Mouse (Mus musculus) thymus, adult 2 months (tissue): ENCODE data around the gene Pim1. TPM values are rescaled to one million over a fixed set of nuclear protein-coding genes. Genes with fewer than 3 reads are reported as not detected.
"Not testable (repeated sequence)": the region's sequence is repeated elsewhere in the genome, so short reads cannot be mapped to it uniquely, and the experiment has no call there.

Source experiments
- DNase-seq: peaks from one replicate; pipeline ENCODE4 v3.0.0; 2021
- H3K27ac ChIP-seq: fragments of 200-500 bp; 2 replicates; pipeline ENCODE4 v1.5.1; 2012; ENCODE audit warnings: low read length, control low read depth; ENCODE audit not compliant: control insufficient read depth, insufficient read depth
- H3K27me3 ChIP-seq: fragments of 200-500 bp; 2 replicates; pipeline ENCODE4 v1.6.1; 2012; ENCODE audit warnings: mild to moderate bottlenecking, low read length, moderate library complexity, mixed read lengths; ENCODE audit not compliant: control insufficient read depth, insufficient read depth
- H3K36me3 ChIP-seq: fragments of 200-500 bp; 2 replicates; pipeline ENCODE4 v1.6.1; 2012; ENCODE audit warnings: mild to moderate bottlenecking, low read length, moderate library complexity; ENCODE audit not compliant: control insufficient read depth, insufficient read depth
- H3K4me1 ChIP-seq: fragments of 200-500 bp; replicated peaks from 2 replicates; pipeline ENCODE4 v1.6.1; 2012; ENCODE audit warnings: low read length; ENCODE audit not compliant: control insufficient read depth, insufficient read depth
- H3K4me3 ChIP-seq: fragments of 200-500 bp; 2 replicates; pipeline ENCODE4 v1.5.1; 2012; ENCODE audit warnings: mild to moderate bottlenecking, low read length, control low read depth, moderate library complexity; ENCODE audit not compliant: control insufficient read depth, insufficient read depth
- CTCF ChIP-seq: fragments of 200-500 bp; IDR thresholded peaks from 2 replicates; pipeline ENCODE4 v1.5.1; 2012; ENCODE audit warnings: mild to moderate bottlenecking, control low read depth, low read length, moderate library complexity, borderline replicate concordance; ENCODE audit not compliant: control insufficient read depth, poor library complexity, insufficient read depth; ENCODE audit errors: extremely low read depth
- POLR2A ChIP-seq: fragments of 200-500 bp; IDR thresholded peaks from 2 replicates; pipeline ENCODE4 v1.6.1; 2012; ENCODE audit warnings: mild to moderate bottlenecking, low read length, control low read depth, moderate library complexity; ENCODE audit not compliant: control insufficient read depth, poor library complexity, insufficient read depth; ENCODE audit errors: extremely low read depth
- WGBS: fragments of 180-500 bp; shearing (Covaris S2); methylation state at CpG from one replicate; pipeline ENCODE4 v1.1.7; 2018; 5-methylcytosine and 5-hydroxymethylcytosine counted together
- polyA plus RNA-seq: library from polyadenylated mRNA; depleted of rRNA; stranded (reverse); fragments of >200 nt; gene quantifications from 2 replicates; pipeline ENCODE4 v1.2.3, GENCODE M21; 2012

Pim1 gene
- polyA plus RNA-seq, 1 experiment, result 92.7 TPM

- TF ChIP-seq CTCF (no peak), POLR2A (no peak)
- Histone ChIP-seq H3K36me3 (peaks cover 5% of the 10 kb centered on the region), H3K4me3 (no peak overlapping the region), H3K27me3 (no peaks in the 10 kb centered on the region), H3K4me1 (peaks cover 46% of the 10 kb centered on the region), H3K27ac (peak overlapping the region; percentile 18; the same call in 1 of the 2 replicates)
- WGBS, result 11% methylated on average over 4 of the region's 4 CpGs
- no peak for DNase-seq
These were observed 7.5 kb downstream of the Pim1 start for GRCm38 (mm10) chr17:29498028-29498427.

DNA sequence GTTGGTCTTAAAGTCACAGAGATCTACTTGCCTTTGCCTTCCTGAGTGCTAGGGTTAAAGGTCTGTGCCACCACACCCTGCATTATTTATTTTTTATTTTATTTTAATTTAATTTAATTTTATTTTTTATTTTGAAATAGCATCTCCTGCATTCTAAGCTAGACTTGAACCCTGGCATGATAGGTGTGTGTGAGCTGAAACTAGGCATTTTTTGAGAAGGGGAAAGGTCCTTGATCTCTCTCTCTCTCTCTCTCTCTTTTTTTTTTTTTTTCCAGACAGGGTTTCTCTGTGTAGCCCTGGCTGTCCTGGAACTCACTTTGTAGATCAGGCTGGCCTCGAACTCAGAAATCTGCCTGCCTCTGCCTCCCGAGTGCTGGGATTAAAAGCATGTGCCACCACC, 8.4 kb downstream of the Pim1 start:
- not testable (repeated sequence) for DNase-seq, H3K27ac ChIP-seq, H3K27me3 ChIP-seq, H3K36me3 ChIP-seq, H3K4me3 ChIP-seq
- 88% methylated on average over 2 of the region's 2 CpGs for WGBS
- peaks cover 42% of the 10 kb centered on the region for H3K4me1 ChIP-seq

GRCm38 (mm10) chr17:29499511-29499910, 9.0 kb downstream of the Pim1 start:
- no peak for DNase-seq
- Histone ChIP-seq H3K27me3 (no peaks in the 10 kb centered on the region), H3K36me3 (peaks cover 3% of the 10 kb centered on the region), H3K4me3 (no peak overlapping the region), H3K4me1 (peaks cover 38% of the 10 kb centered on the region), H3K27ac (no peak overlapping the region)
- 64% methylated on average over 6 of the region's 6 CpGs for WGBS
- TF ChIP-seq CTCF (no peak), POLR2A (no peak)

- 55% methylated on average over 7 of the region's 7 CpGs for WGBS
- H3K36me3 ChIP-seq, result no peaks in the 10 kb centered on the region
- DNase-seq, result no peak
- H3K27me3 ChIP-seq, result no peaks in the 10 kb centered on the region
- no peak overlapping the region for H3K4me3 ChIP-seq
- no peak overlapping the region for H3K27ac ChIP-seq
- H3K4me1 ChIP-seq, result peaks cover 32% of the 10 kb centered on the region
- TF ChIP-seq POLR2A (no peak), CTCF (no peak)
These were observed 9.7 kb downstream of the Pim1 start for GRCm38 (mm10) chr17:29500243-29500740.

GRCm38 (mm10) chr17:29500802-29501469, 10.4 kb downstream of the Pim1 start:
- DNase-seq, result no peak
- 10% methylated on average over 17 of the region's 17 CpGs for WGBS
- no peak overlapping the region for H3K4me3 ChIP-seq

GRCm38 (mm10) chr17:29502005-29502668, 11.6 kb downstream of the Pim1 start:
- WGBS, result 81% methylated on average over 7 of the region's 7 CpGs
- TF ChIP-seq CTCF, result no peak
- TF ChIP-seq POLR2A, result no peak
- Histone ChIP-seq H3K4me1 (peaks cover 26% of the 10 kb centered on the region), H3K27ac (no peak overlapping the region), H3K36me3 (no peaks in the 10 kb centered on the region), H3K4me3 (no peak overlapping the region), H3K27me3 (no peaks in the 10 kb centered on the region)
- no peak for DNase-seq

More at GRCm38 (mm10) chr17:29500802-29501469, 10.4 kb downstream of the Pim1 start:
- Histone ChIP-seq H3K27ac (no peak overlapping the region), H3K36me3 (no peaks in the 10 kb centered on the region), H3K27me3 (no peaks in the 10 kb centered on the region), H3K4me1 (peaks cover 32% of the 10 kb centered on the region)
- TF ChIP-seq POLR2A (no peak), CTCF (no peak)
